Mouse (Mus musculus) thymus, adult 2 months (tissue): ENCODE measurements around the gene Lix1.

Experiments used
- CTCF ChIP-seq: fragments of 200-500 bp; IDR thresholded peaks from 2 replicates; pipeline ENCODE4 v1.5.1; 2012; ENCODE audit warnings: mild to moderate bottlenecking, control low read depth, low read length, moderate library complexity, borderline replicate concordance; ENCODE audit not compliant: control insufficient read depth, poor library complexity, insufficient read depth; ENCODE audit errors: extremely low read depth
- POLR2A ChIP-seq: fragments of 200-500 bp; IDR thresholded peaks from 2 replicates; pipeline ENCODE4 v1.6.1; 2012; ENCODE audit warnings: mild to moderate bottlenecking, low read length, control low read depth, moderate library complexity; ENCODE audit not compliant: control insufficient read depth, poor library complexity, insufficient read depth; ENCODE audit errors: extremely low read depth

- TF ChIP-seq CTCF: no peak
- TF ChIP-seq POLR2A: no peak
These were observed 83.3 kb downstream of the Lix1 start for GRCm38 (mm10) chr17:17485789-17486188.
